Mouse (Mus musculus): ENCODE measurements at regions not wholly inside any gene's neighbourhood (a gene's known extent, or its start where the extent isn't known, plus 50 kb on each side); places are given as distances from the start of the nearest gene placed in this dataset.
"Not testable (repeated sequence)": the region's sequence is repeated elsewhere in the genome, so short reads cannot be mapped to it uniquely, and the experiment has no call there.

GRCm38 (mm10) chr14:53032498-53032897, 536.9 kb upstream of the Olfr1507 start:
- H3K4me2 ChIP-seq; H3K27ac ChIP-seq; H3K36me3 ChIP-seq; H3K27me3 ChIP-seq; H3K4me1 ChIP-seq; H3K9ac ChIP-seq; ATAC-seq (ENCODE audit: borderline replicate concordance, extremely low read depth, low FRiP score, low TSS enrichment); H3K9me3 ChIP-seq; H3K4me3 ChIP-seq: not testable (repeated sequence)
- WGBS = no CpG with 5 or more reads among the region's 1 CpGs

- H3K36me3 ChIP-seq; H3K4me2 ChIP-seq; H3K27me3 ChIP-seq; H3K27ac ChIP-seq; ATAC-seq (ENCODE audit: borderline replicate concordance, extremely low read depth, low FRiP score, low TSS enrichment); H3K9ac ChIP-seq; H3K4me1 ChIP-seq; H3K9me3 ChIP-seq; H3K4me3 ChIP-seq: not testable (repeated sequence)
- WGBS = no CpG with 5 or more reads among the region's 4 CpGs
Observed at GRCm38 (mm10) chr14:53030227-53030626, 534.7 kb upstream of the Olfr1507 start.

- not testable (repeated sequence) for H3K9ac ChIP-seq; H3K4me3 ChIP-seq; H3K9me3 ChIP-seq; H3K4me1 ChIP-seq; H3K36me3 ChIP-seq; H3K4me2 ChIP-seq; H3K27me3 ChIP-seq; H3K27ac ChIP-seq; ATAC-seq (ENCODE audit: borderline replicate concordance, extremely low read depth, low FRiP score, low TSS enrichment)
- WGBS = no CpG with 5 or more reads among the region's 1 CpGs
Observed at GRCm38 (mm10) chr14:53026958-53027357, 531.4 kb upstream of the Olfr1507 start.

GRCm38 (mm10) chr14:53020152-53020551, 524.6 kb upstream of the Olfr1507 start:
- not testable (repeated sequence) for H3K9ac ChIP-seq; H3K4me2 ChIP-seq; H3K4me1 ChIP-seq; H3K4me3 ChIP-seq; H3K27me3 ChIP-seq; H3K27ac ChIP-seq; ATAC-seq (ENCODE audit: borderline replicate concordance, extremely low read depth, low FRiP score, low TSS enrichment); H3K9me3 ChIP-seq; H3K36me3 ChIP-seq
- no CpG with 5 or more reads among the region's 6 CpGs for WGBS

GRCm38 (mm10) chr14:53007741-53008140, 512.2 kb upstream of the Olfr1507 start:
- not testable (repeated sequence) for ATAC-seq (ENCODE audit: borderline replicate concordance, extremely low read depth, low FRiP score, low TSS enrichment); H3K9me3 ChIP-seq; H3K9ac ChIP-seq; H3K4me3 ChIP-seq; H3K4me1 ChIP-seq; H3K27me3 ChIP-seq; H3K36me3 ChIP-seq; H3K4me2 ChIP-seq; H3K27ac ChIP-seq
- WGBS = no CpG with 5 or more reads among the region's 5 CpGs

GRCm38 (mm10) chr14:53007323-53007722, 511.8 kb upstream of the Olfr1507 start:
- H3K36me3 ChIP-seq; H3K27ac ChIP-seq; H3K4me2 ChIP-seq; H3K4me1 ChIP-seq; H3K9ac ChIP-seq; H3K9me3 ChIP-seq; H3K27me3 ChIP-seq; ATAC-seq (ENCODE audit: borderline replicate concordance, extremely low read depth, low FRiP score, low TSS enrichment); H3K4me3 ChIP-seq: not testable (repeated sequence)
- WGBS = no CpG with 5 or more reads among the region's 4 CpGs

GRCm38 (mm10) chr14:53001289-53001688, 505.7 kb upstream of the Olfr1507 start:
- H3K4me3 ChIP-seq; H3K4me2 ChIP-seq; H3K4me1 ChIP-seq; H3K36me3 ChIP-seq; ATAC-seq (ENCODE audit: borderline replicate concordance, extremely low read depth, low FRiP score, low TSS enrichment); H3K9ac ChIP-seq; H3K27ac ChIP-seq; H3K27me3 ChIP-seq; H3K9me3 ChIP-seq: not testable (repeated sequence)
- WGBS = 78% methylated on average over 1 of the region's 1 CpGs

- not testable (repeated sequence) for H3K36me3 ChIP-seq; H3K27me3 ChIP-seq; H3K27ac ChIP-seq; H3K4me2 ChIP-seq; H3K9ac ChIP-seq; H3K4me1 ChIP-seq; H3K9me3 ChIP-seq; ATAC-seq (ENCODE audit: borderline replicate concordance, extremely low read depth, low FRiP score, low TSS enrichment); H3K4me3 ChIP-seq
- 56% methylated on average over 1 of the region's 4 CpGs for WGBS
Observed at GRCm38 (mm10) chr14:52992106-52992760, 496.7 kb upstream of the Olfr1507 start.

GRCm38 (mm10) chr14:52991328-52991665, 495.7 kb upstream of the Olfr1507 start:
- not testable (repeated sequence) for H3K27ac ChIP-seq; H3K9ac ChIP-seq; H3K36me3 ChIP-seq; H3K27me3 ChIP-seq; H3K4me2 ChIP-seq; H3K4me1 ChIP-seq; H3K4me3 ChIP-seq; ATAC-seq (ENCODE audit: borderline replicate concordance, extremely low read depth, low FRiP score, low TSS enrichment); H3K9me3 ChIP-seq
- WGBS = no CpG with 5 or more reads among the region's 3 CpGs

- WGBS = 29% methylated on average over 1 of the region's 12 CpGs
- H3K27me3 ChIP-seq; H3K4me3 ChIP-seq; ATAC-seq (ENCODE audit: borderline replicate concordance, extremely low read depth, low FRiP score, low TSS enrichment); H3K36me3 ChIP-seq; H3K27ac ChIP-seq; H3K4me1 ChIP-seq; H3K4me2 ChIP-seq; H3K9me3 ChIP-seq; H3K9ac ChIP-seq: not testable (repeated sequence)
Observed at GRCm38 (mm10) chr14:52990569-52991327, 495.2 kb upstream of the Olfr1507 start.

- ATAC-seq (ENCODE audit: borderline replicate concordance, extremely low read depth, low FRiP score, low TSS enrichment); H3K36me3 ChIP-seq: not testable (repeated sequence)
- 56% methylated on average over 1 of the region's 1 CpGs for WGBS
Observed at GRCm38 (mm10) chr14:52989940-52990339, 494.4 kb upstream of the Olfr1507 start.

GRCm38 (mm10) chr14:52988563-52988962, 493.0 kb upstream of the Olfr1507 start:
- ATAC-seq (ENCODE audit: borderline replicate concordance, extremely low read depth, low FRiP score, low TSS enrichment); H3K9ac ChIP-seq; H3K27me3 ChIP-seq; H3K4me2 ChIP-seq; H3K9me3 ChIP-seq; H3K36me3 ChIP-seq; H3K4me1 ChIP-seq; H3K27ac ChIP-seq; H3K4me3 ChIP-seq: not testable (repeated sequence)
- WGBS = no CpG with 5 or more reads among the region's 6 CpGs

More at GRCm38 (mm10) chr14:52989940-52990339, 494.4 kb upstream of the Olfr1507 start:
- not testable (repeated sequence) for H3K9ac ChIP-seq, H3K27me3 ChIP-seq, H3K9me3 ChIP-seq, H3K4me3 ChIP-seq, H3K4me1 ChIP-seq, H3K4me2 ChIP-seq, H3K27ac ChIP-seq

Measured in lung, embryonic 15.5 days (tissue).